10 mouse cellular contexts compared by ENCODE assay signal in the genomic region with DNA sequence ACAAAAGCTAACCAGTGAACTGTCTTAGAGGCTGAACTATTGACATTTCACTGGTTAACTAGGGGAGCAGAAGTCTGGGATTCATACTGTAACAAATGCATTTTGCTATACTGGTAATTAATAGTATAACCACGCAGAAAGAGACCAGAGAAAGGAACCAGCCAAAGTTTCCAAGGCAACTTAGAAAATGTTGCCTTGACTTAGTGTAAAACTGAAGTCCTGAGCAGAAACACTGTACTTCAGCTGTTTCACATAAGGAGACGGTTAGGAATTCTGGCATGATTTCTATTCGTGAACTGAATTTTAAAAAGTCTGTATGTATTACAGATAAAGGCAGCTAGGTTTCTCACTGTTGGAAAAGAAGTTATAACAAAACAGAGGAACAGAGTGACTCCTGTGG.
"Had no signal": no experiment of that assay in that cellular context is flagged by ENCODE, and none has a peak within 500 bp of the region (broad histone marks: within the 10 kb centered on the region; RNA-seq: fewer than 3 reads in every experiment).

No protein-coding gene starts in this region.

- H3K9ac ChIP-seq: kidney, embryonic 15.5 days; liver, embryonic 13.5 days; liver, postnatal 0 days; midbrain, embryonic 15.5 days; stomach, embryonic 15.5 days had no signal

- H3K36me3 ChIP-seq: kidney, embryonic 15.5 days; liver, embryonic 13.5 days; midbrain, embryonic 15.5 days; stomach, embryonic 15.5 days had no signal

- H3K27ac ChIP-seq: kidney, embryonic 15.5 days; liver, embryonic 13.5 days; midbrain, embryonic 15.5 days; stomach, embryonic 15.5 days had no signal

- H3K27me3 ChIP-seq: kidney, embryonic 15.5 days; liver, embryonic 13.5 days; midbrain, embryonic 15.5 days; stomach, embryonic 15.5 days had no signal

- ATAC-seq: liver, postnatal 0 days; midbrain, embryonic 15.5 days had no signal

- H3K4me3 ChIP-seq: kidney, embryonic 15.5 days; liver, embryonic 13.5 days; midbrain, embryonic 15.5 days; stomach, embryonic 15.5 days had no signal

- H3K9me3 ChIP-seq: kidney, embryonic 15.5 days; liver, embryonic 13.5 days; midbrain, embryonic 15.5 days; stomach, embryonic 15.5 days had no signal

- H3K4me1 ChIP-seq: kidney, embryonic 15.5 days; liver, embryonic 13.5 days; midbrain, embryonic 15.5 days; stomach, embryonic 15.5 days had no signal

- H3K4me2 ChIP-seq: kidney, embryonic 15.5 days; liver, embryonic 13.5 days; midbrain, embryonic 15.5 days; stomach, embryonic 15.5 days had no signal

- DNase-seq: kidney, postnatal 14 days; left cerebral cortex, postnatal 4 days; liver; liver, embryonic 13.5 days; liver, postnatal 0 days; lung, postnatal 36 days; right cerebral cortex, postnatal 14 days had no signal
